Mouse (Mus musculus): ENCODE measurements around the gene Nepro.

The Nepro gene

GRCm38 (mm10) chr16:44767506-44767905 is 43.4 kb downstream of the Nepro start:
- DNase-seq (ENCODE audit: low read depth, low spot score): no peak

- DNase-seq (ENCODE audit: low read depth, low spot score): no peak
Measured at GRCm38 (mm10) chr16:44767967-44768366, 43.9 kb downstream of the Nepro start.

- no peak for DNase-seq (ENCODE audit: low read depth, low spot score)
Measured at GRCm38 (mm10) chr16:44772577-44772976, 48.5 kb downstream of the Nepro start.

- DNase-seq (ENCODE audit: low read depth, low spot score): no peak
Measured at GRCm38 (mm10) chr16:44773673-44774072, 49.6 kb downstream of the Nepro start.

- no peak for DNase-seq (ENCODE audit: low read depth, low spot score)
Measured at GRCm38 (mm10) chr16:44774201-44774600, 50.1 kb downstream of the Nepro start.

- DNase-seq (ENCODE audit: low read depth, low spot score): no peak
Measured at GRCm38 (mm10) chr16:44778538-44779147, 54.5 kb downstream of the Nepro start.

GRCm38 (mm10) chr16:44779494-44779893 is 55.4 kb downstream of the Nepro start:
- no peak for DNase-seq (ENCODE audit: low read depth, low spot score)

- DNase-seq (ENCODE audit: low read depth, low spot score): no peak
Measured at GRCm38 (mm10) chr16:44780751-44781150, 56.6 kb downstream of the Nepro start.
